Mouse (Mus musculus) neural tube, embryonic 12.5 days (tissue): Measurements from ENCODE around the gene Atp6v1e1. TPM values are rescaled to one million over a fixed set of nuclear protein-coding genes. Genes with fewer than 3 reads are reported as not detected.
"Not testable (repeated sequence)": the region's sequence is repeated elsewhere in the genome, so short reads cannot be mapped to it uniquely, and the experiment has no call there.

Source experiments
- ATAC-seq: fragments of 200-750 bp; cut with Nextera tagmentation; 2 replicates; pipeline ENCODE4 v1.8.0; 2017; ENCODE audit warnings: low read depth, mild to moderate bottlenecking, moderate TSS enrichment, moderate library complexity; ENCODE audit not compliant: low FRiP score
- H3K27ac ChIP-seq: fragments of 300-500 bp; sonication (generic); 2 replicates; pipeline ENCODE4 v1.5.1; 2016
- H3K27me3 ChIP-seq: fragments of 300-500 bp; sonication (generic); replicated peaks from 2 replicates; pipeline ENCODE4 v1.6.1; 2016; ENCODE audit warnings: mild to moderate bottlenecking
- H3K36me3 ChIP-seq: fragments of 300-500 bp; sonication (generic); 2 replicates; pipeline ENCODE4 v1.6.1; 2016; ENCODE audit warnings: mild to moderate bottlenecking
- H3K4me1 ChIP-seq: fragments of 300-500 bp; sonication (generic); 2 replicates; pipeline ENCODE4 v1.6.1; 2016
- H3K4me2 ChIP-seq: fragments of 300-500 bp; sonication (generic); replicated peaks from 2 replicates; pipeline ENCODE4 v1.6.1; 2016; ENCODE audit warnings: mild to moderate bottlenecking
- H3K4me3 ChIP-seq: fragments of 300-500 bp; sonication (generic); 2 replicates; pipeline ENCODE4 v1.5.1; 2016
- H3K9ac ChIP-seq: fragments of 300-500 bp; sonication (generic); 2 replicates; pipeline ENCODE4 v1.6.1; 2016; ENCODE audit warnings: mild to moderate bottlenecking
- H3K9me3 ChIP-seq: fragments of 300-500 bp; sonication (generic); 2 replicates; pipeline ENCODE4 v1.6.1; 2016; ENCODE audit warnings: mild to moderate bottlenecking
- WGBS: fragments of 180-500 bp; shearing (Covaris S2); methylation state at CpG from one replicate; pipeline ENCODE4 v1.1.7; 2016; 5-methylcytosine and 5-hydroxymethylcytosine counted together
- polyA plus RNA-seq: library from polyadenylated mRNA; unstranded; fragments of >200 nt; fragmentation: Nextera tagmentation; extraction: Ambion mirVana; gene quantifications from 2 replicates; pipeline ENCODE4 v1.2.1, GENCODE M21; 2016

The Atp6v1e1 gene
- 212 and 225 TPM in 2 replicates for polyA plus RNA-seq

- peak within 1 kb of the TSS; percentile 65 for H3K9ac ChIP-seq
- WGBS: under 1% methylated on average over 41 of the region's 41 CpGs
- H3K4me3 ChIP-seq: peak within 1 kb of the TSS; percentile 88
- peaks cover 17% of the 10 kb centered on the region for H3K4me1 ChIP-seq
- peak within 1 kb of the TSS; percentile 64 for H3K4me2 ChIP-seq
- no peaks in the 10 kb centered on the region for H3K9me3 ChIP-seq
- peak; percentile 95 for ATAC-seq
- no peaks in the 10 kb centered on the region for H3K27me3 ChIP-seq
- peak within 1 kb of the TSS; percentile 72 for H3K27ac ChIP-seq
- H3K36me3 ChIP-seq: peaks cover 19% of the 10 kb centered on the region
These were observed at the start of gene Atp6v1e1 for GRCm38 (mm10) chr6:120822307-120822928. TSS of gene Atp6v1e1 (minus strand) at chr6:120822793.

GRCm38 (mm10) chr6:120871286-120871685, 48.7 kb upstream of the Atp6v1e1 start:
- 88% methylated on average over 2 of the region's 2 CpGs for WGBS
- Histone ChIP-seq H3K36me3 (peaks cover 8% of the 10 kb centered on the region; the same call in 1 of the 2 replicates), H3K27me3 (no peaks in the 10 kb centered on the region), H3K4me1 (no peaks in the 10 kb centered on the region), H3K9me3 (no peaks in the 10 kb centered on the region), H3K4me3 (no peak overlapping the region), H3K27ac (no peak overlapping the region), H3K4me2 (no peak overlapping the region), H3K9ac (no peak overlapping the region)
- no peak for ATAC-seq

GRCm38 (mm10) chr6:120868824-120869223, 46.2 kb upstream of the Atp6v1e1 start:
- H3K4me2 ChIP-seq: no peak overlapping the region
- no peaks in the 10 kb centered on the region for H3K4me1 ChIP-seq
- no peaks in the 10 kb centered on the region for H3K27me3 ChIP-seq
- H3K4me3 ChIP-seq: no peak overlapping the region
- H3K36me3 ChIP-seq: peaks cover 17% of the 10 kb centered on the region
- no peak overlapping the region for H3K9ac ChIP-seq
- WGBS: 82% methylated on average over 1 of the region's 1 CpGs
- ATAC-seq: no peak
- H3K27ac ChIP-seq: no peak overlapping the region
- no peaks in the 10 kb centered on the region for H3K9me3 ChIP-seq

- no peak overlapping the region for H3K4me2 ChIP-seq
- ATAC-seq: no peak
- H3K27ac ChIP-seq: no peak overlapping the region
- H3K9me3 ChIP-seq: no peaks in the 10 kb centered on the region
- H3K4me3 ChIP-seq: no peak overlapping the region
- H3K36me3 ChIP-seq: peaks cover 23% of the 10 kb centered on the region
- WGBS: 94% methylated on average over 9 of the region's 9 CpGs
- H3K9ac ChIP-seq: no peak overlapping the region
- no peaks in the 10 kb centered on the region for H3K4me1 ChIP-seq
- no peaks in the 10 kb centered on the region for H3K27me3 ChIP-seq
These were observed 43.6 kb upstream of the Atp6v1e1 start for GRCm38 (mm10) chr6:120866051-120866814.

- 95% methylated on average over 3 of the region's 3 CpGs for WGBS
- peaks cover 15% of the 10 kb centered on the region for H3K36me3 ChIP-seq
- ATAC-seq: no peak
These were observed 37.5 kb upstream of the Atp6v1e1 start for GRCm38 (mm10) chr6:120860079-120860478.

GRCm38 (mm10) chr6:120858217-120858711, 35.7 kb upstream of the Atp6v1e1 start:
- Histone ChIP-seq H3K9me3 (no peaks in the 10 kb centered on the region), H3K4me3 (no peak overlapping the region), H3K9ac (no peak overlapping the region), H3K27me3 (no peaks in the 10 kb centered on the region), H3K27ac (no peak overlapping the region), H3K36me3 (peaks cover 20% of the 10 kb centered on the region), H3K4me2 (no peak overlapping the region), H3K4me1 (peaks cover 7% of the 10 kb centered on the region; the same call in 1 of the 2 replicates)
- ATAC-seq: no peak
- 37% methylated on average over 8 of the region's 8 CpGs for WGBS

More at GRCm38 (mm10) chr6:120860079-120860478, 37.5 kb upstream of the Atp6v1e1 start:
- Histone ChIP-seq H3K4me2 (no peak overlapping the region), H3K27me3 (no peaks in the 10 kb centered on the region), H3K4me3 (no peak overlapping the region), H3K27ac (no peak overlapping the region), H3K9me3 (no peaks in the 10 kb centered on the region), H3K4me1 (peaks cover 7% of the 10 kb centered on the region; the same call in 1 of the 2 replicates), H3K9ac (no peak overlapping the region)

- WGBS: 90% methylated on average over 10 of the region's 10 CpGs
- Histone ChIP-seq H3K9me3 (no peaks in the 10 kb centered on the region), H3K9ac (no peak overlapping the region), H3K27me3 (no peaks in the 10 kb centered on the region), H3K4me1 (peaks cover 7% of the 10 kb centered on the region; the same call in 1 of the 2 replicates), H3K27ac (no peak overlapping the region), H3K36me3 (peaks cover 31% of the 10 kb centered on the region), H3K4me3 (no peak overlapping the region), H3K4me2 (no peak overlapping the region)
- ATAC-seq: no peak
These were observed 31.8 kb upstream of the Atp6v1e1 start for GRCm38 (mm10) chr6:120854413-120854812.

GRCm38 (mm10) chr6:120850720-120851119, 28.1 kb upstream of the Atp6v1e1 start:
- H3K27me3 ChIP-seq, H3K9me3 ChIP-seq, H3K9ac ChIP-seq, H3K4me1 ChIP-seq, ATAC-seq, H3K4me2 ChIP-seq, H3K27ac ChIP-seq, H3K4me3 ChIP-seq: not testable (repeated sequence)
- H3K36me3 ChIP-seq: peaks cover 43% of the 10 kb centered on the region

GRCm38 (mm10) chr6:120841754-120842153, 19.2 kb upstream of the Atp6v1e1 start:
- Histone ChIP-seq H3K9me3 (no peaks in the 10 kb centered on the region), H3K4me2 (no peak overlapping the region), H3K27me3 (no peaks in the 10 kb centered on the region), H3K27ac (no peak overlapping the region), H3K9ac (no peak overlapping the region), H3K36me3 (0 out of 2 replicates have a peak, but pooled peaks cover 3% of the 10 kb centered on the region), H3K4me3 (no peak overlapping the region), H3K4me1 (peaks cover 5% of the 10 kb centered on the region)
- 97% methylated on average over 5 of the region's 5 CpGs for WGBS
- no peak for ATAC-seq

GRCm38 (mm10) chr6:120840258-120840657, 17.7 kb upstream of the Atp6v1e1 start:
- H3K4me3 ChIP-seq: no peak overlapping the region
- no peaks in the 10 kb centered on the region for H3K9me3 ChIP-seq
- no peak overlapping the region for H3K4me2 ChIP-seq
- ATAC-seq: no peak
- H3K9ac ChIP-seq: no peak overlapping the region
- H3K36me3 ChIP-seq: 0 out of 2 replicates have a peak, but pooled peaks cover 3% of the 10 kb centered on the region
- 97% methylated on average over 7 of the region's 7 CpGs for WGBS
- H3K4me1 ChIP-seq: peaks cover 6% of the 10 kb centered on the region
- no peaks in the 10 kb centered on the region for H3K27me3 ChIP-seq
- no peak overlapping the region for H3K27ac ChIP-seq

GRCm38 (mm10) chr6:120837152-120837530, 14.5 kb upstream of the Atp6v1e1 start:
- Histone ChIP-seq H3K36me3 (0 out of 2 replicates have a peak, but pooled peaks cover 3% of the 10 kb centered on the region), H3K27me3 (no peaks in the 10 kb centered on the region), H3K4me2 (peak overlapping the region; percentile 66), H3K9me3 (no peaks in the 10 kb centered on the region), H3K27ac (no peak overlapping the region), H3K9ac (no peak overlapping the region; the same call in 1 of the 2 replicates), H3K4me1 (peaks cover 6% of the 10 kb centered on the region), H3K4me3 (peak overlapping the region; percentile 89)
- ATAC-seq: no peak
- WGBS: 79% methylated on average over 1 of the region's 1 CpGs

- WGBS: 4% methylated on average over 37 of the region's 37 CpGs
- Histone ChIP-seq H3K9ac (peak overlapping the region; percentile 93), H3K4me3 (peak overlapping the region; percentile 89), H3K27me3 (no peaks in the 10 kb centered on the region), H3K27ac (peak overlapping the region; percentile 96), H3K36me3 (0 out of 2 replicates have a peak, but pooled peaks cover 3% of the 10 kb centered on the region), H3K4me1 (peaks cover 6% of the 10 kb centered on the region), H3K9me3 (no peaks in the 10 kb centered on the region), H3K4me2 (peak overlapping the region; percentile 66)
- ATAC-seq: peak; percentile 87
These were observed 14.0 kb upstream of the Atp6v1e1 start for GRCm38 (mm10) chr6:120836389-120837151.
